Mouse (Mus musculus) testis, adult 2 months (tissue): ENCODE results near the gene Ankrd36.

ENCODE experiments used
- CTCF ChIP-seq: fragments of 200-500 bp; IDR thresholded peaks from 2 replicates; pipeline ENCODE4 v1.5.1; 2012; ENCODE audit warnings: low read depth, mild to moderate bottlenecking, inconsistent platforms, low read length, moderate library complexity; ENCODE audit not compliant: control insufficient read depth, insufficient read depth, insufficient replicate concordance
- POLR2A ChIP-seq: fragments of 200-500 bp; IDR thresholded peaks from 2 replicates; pipeline ENCODE4 v1.6.1; 2012; ENCODE audit warnings: low read depth, mild to moderate bottlenecking, inconsistent platforms, low read length, moderate library complexity; ENCODE audit not compliant: control insufficient read depth

- no peak for TF ChIP-seq CTCF
- no peak for TF ChIP-seq POLR2A
Measured at GRCm38 (mm10) chr11:5567654-5568053, 1.8 kb upstream of the Ankrd36 start.
